Mouse (Mus musculus) small intestine, adult 2 months (tissue): Measurements from ENCODE around the gene B4galnt1. TPM values are rescaled to one million over a fixed set of nuclear protein-coding genes. Genes with fewer than 3 reads are reported as not detected.
"Not testable (repeated sequence)": the region's sequence is repeated elsewhere in the genome, so short reads cannot be mapped to it uniquely, and the experiment has no call there.

Experiments used
- H3K27ac ChIP-seq: fragments of 200-500 bp; 2 replicates; pipeline ENCODE4 v1.5.1; 2012; ENCODE audit warnings: low read depth, low read length, control low read depth, inconsistent platforms; ENCODE audit not compliant: insufficient read depth
- H3K27me3 ChIP-seq: fragments of 200-500 bp; 2 replicates; pipeline ENCODE4 v1.6.1; 2012; ENCODE audit warnings: mild to moderate bottlenecking, moderate library complexity, low read length, inconsistent platforms; ENCODE audit not compliant: control insufficient read depth, insufficient read depth
- H3K36me3 ChIP-seq: fragments of 200-500 bp; 2 replicates; pipeline ENCODE4 v1.6.1; 2012; ENCODE audit warnings: mild to moderate bottlenecking, low read length, control low read depth, inconsistent platforms; ENCODE audit not compliant: control insufficient read depth, insufficient read depth
- H3K4me1 ChIP-seq: fragments of 200-500 bp; 2 replicates; pipeline ENCODE4 v1.6.1; 2012; ENCODE audit warnings: low read length, inconsistent platforms, mixed read lengths; ENCODE audit not compliant: control insufficient read depth, insufficient read depth, insufficient read length
- H3K4me3 ChIP-seq: fragments of 200-500 bp; 2 replicates; pipeline ENCODE4 v1.5.1; 2012; ENCODE audit warnings: low read depth, mild to moderate bottlenecking, control low read depth, inconsistent platforms, low read length, moderate library complexity
- CTCF ChIP-seq: fragments of 200-500 bp; IDR thresholded peaks from 2 replicates; pipeline ENCODE4 v1.5.1; 2012; ENCODE audit warnings: low read depth, mild to moderate bottlenecking, control low read depth, inconsistent platforms, low read length, moderate library complexity, mixed read lengths; ENCODE audit not compliant: insufficient replicate concordance, insufficient read length; ENCODE audit errors: extremely low read depth
- POLR2A ChIP-seq: fragments of 200-500 bp; IDR thresholded peaks from 2 replicates; pipeline ENCODE4 v1.6.1; 2012; ENCODE audit warnings: low read depth, mild to moderate bottlenecking, control low read depth, inconsistent platforms, low read length, moderate library complexity
- WGBS: fragments of 180-500 bp; shearing (Covaris S2); methylation state at CpG from one replicate; pipeline ENCODE4 v1.1.7; 2018; 5-methylcytosine and 5-hydroxymethylcytosine counted together
- polyA plus RNA-seq: library from polyadenylated mRNA; depleted of rRNA; stranded (reverse); fragments of >200 nt; gene quantifications from 2 replicates; pipeline ENCODE4 v1.2.3, GENCODE M21; 2012

The B4galnt1 gene
- polyA plus RNA-seq, 1 experiment = 484 TPM

DNA sequence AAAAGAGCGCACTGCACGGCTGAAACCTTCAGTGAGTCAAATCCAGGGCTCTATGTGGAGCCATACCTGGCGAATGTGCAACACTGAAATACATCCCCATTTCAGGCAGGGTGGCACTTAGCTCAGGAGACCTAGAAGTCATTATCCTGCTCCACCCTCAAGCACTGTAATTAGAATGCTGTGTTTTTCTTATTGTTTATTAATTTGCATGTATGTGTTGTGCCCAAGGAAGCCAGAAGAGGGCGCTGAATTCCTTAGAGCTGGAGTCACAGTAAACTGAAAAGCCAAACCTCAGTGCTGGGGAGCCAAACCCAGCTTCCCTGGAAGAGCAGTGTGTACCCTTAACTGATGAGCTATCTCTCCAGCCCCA lies 41.6 kb upstream of the B4galnt1 start:
- peak overlapping the region; percentile 15; the same call in 1 of the 2 replicates for H3K4me3 ChIP-seq
- peak overlapping the region; percentile 65; the same call in 1 of the 2 replicates for H3K27ac ChIP-seq
- no peaks in the 10 kb centered on the region for H3K27me3 ChIP-seq
- TF ChIP-seq POLR2A (no peak), CTCF (peak; percentile 50; the same call in 1 of the 2 replicates)
- peaks cover 12% of the 10 kb centered on the region for H3K4me1 ChIP-seq
- peaks cover 12% of the 10 kb centered on the region for H3K36me3 ChIP-seq
- 15% methylated on average over 4 of the region's 4 CpGs for WGBS

DNA sequence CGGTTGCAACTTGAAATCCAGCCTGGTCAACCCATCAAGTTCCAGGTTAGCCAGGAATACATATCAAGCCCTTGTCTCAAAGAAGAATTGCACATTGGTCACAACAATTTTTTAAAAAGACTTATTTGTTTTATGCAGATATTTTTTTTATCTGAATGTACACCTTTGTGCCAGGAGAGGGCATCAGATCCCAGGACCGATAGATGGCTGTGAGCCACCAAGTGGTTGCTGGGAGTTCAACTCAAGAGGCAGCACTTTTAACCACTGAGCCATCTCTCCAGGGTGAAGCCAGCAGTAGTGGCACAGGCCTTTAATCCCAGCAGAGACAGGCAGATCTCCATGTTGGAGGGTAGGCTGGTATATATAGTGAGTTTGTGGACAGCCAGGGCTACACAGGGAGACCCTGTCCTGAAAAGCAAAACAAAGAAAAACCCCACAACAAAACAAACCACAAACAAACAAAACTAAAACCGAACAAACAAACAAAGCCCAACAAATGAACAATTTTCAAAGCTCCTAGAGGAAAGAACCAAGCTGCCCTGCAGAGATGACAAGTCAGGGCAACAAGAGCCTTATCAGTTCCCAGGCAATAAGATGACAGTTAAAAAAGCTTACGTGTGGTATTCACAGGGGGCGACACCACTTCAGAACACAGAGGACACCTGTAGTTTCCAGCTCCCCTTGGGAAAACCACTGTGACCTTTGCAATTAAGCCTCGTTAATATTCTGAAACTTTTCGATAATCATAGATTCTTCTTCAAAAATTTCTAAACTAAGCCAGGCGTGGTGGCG lies 39.6 kb upstream of the B4galnt1 start:
- Histone ChIP-seq H3K4me3 (no peak overlapping the region), H3K27me3 (no peaks in the 10 kb centered on the region), H3K27ac (peak overlapping the region; percentile 17; the same call in 1 of the 2 replicates), H3K4me1 (peaks cover 9% of the 10 kb centered on the region), H3K36me3 (no peaks in the 10 kb centered on the region)
- peak; percentile 88; the same call in 1 of the 2 replicates for TF ChIP-seq CTCF
- no peak for TF ChIP-seq POLR2A
- WGBS = 59% methylated on average over 9 of the region's 9 CpGs

- TF ChIP-seq POLR2A = no peak
- TF ChIP-seq CTCF = no peak
- Histone ChIP-seq H3K27me3 (no peaks in the 10 kb centered on the region), H3K36me3 (no peaks in the 10 kb centered on the region), H3K4me3 (no peak overlapping the region), H3K4me1 (peaks cover 12% of the 10 kb centered on the region), H3K27ac (peak overlapping the region; percentile 74)
- WGBS = 26% methylated on average over 5 of the region's 5 CpGs
Measured at GRCm38 (mm10) chr10:127126579-127126978, 38.4 kb upstream of the B4galnt1 start.

DNA sequence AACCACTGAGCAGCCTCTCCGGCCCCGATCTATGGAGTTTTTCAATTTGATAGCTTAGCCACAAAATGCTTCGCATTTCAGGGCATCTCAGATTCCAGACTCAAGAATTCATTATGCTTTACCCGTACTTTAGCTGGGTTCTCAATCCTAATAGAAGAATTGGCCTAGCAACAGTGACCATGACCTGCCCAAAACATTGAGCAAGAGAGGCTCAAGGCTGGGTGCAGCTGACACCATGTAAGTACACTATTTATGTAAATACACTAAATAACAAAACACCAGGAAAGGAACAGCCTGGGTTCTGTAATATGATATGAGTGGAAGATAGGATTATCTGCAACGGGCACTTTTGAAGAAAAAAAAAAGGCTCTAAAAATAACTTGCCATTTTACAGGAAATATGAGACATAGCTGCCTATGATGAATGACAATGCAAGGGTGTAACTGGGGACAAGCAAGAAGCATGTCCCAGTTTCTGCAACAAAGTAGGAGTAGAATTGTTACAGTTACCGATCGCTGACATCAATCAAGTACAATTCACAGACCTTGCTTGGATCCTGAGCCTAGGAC lies 37.2 kb upstream of the B4galnt1 start:
- H3K36me3 ChIP-seq = no peaks in the 10 kb centered on the region
- 75% methylated on average over 7 of the region's 7 CpGs for WGBS

GRCm38 (mm10) chr10:127129431-127129830 lies 35.6 kb upstream of the B4galnt1 start:
- TF ChIP-seq POLR2A = no peak
- TF ChIP-seq CTCF = no peak
- H3K27ac ChIP-seq = no peak overlapping the region
- no peaks in the 10 kb centered on the region for H3K27me3 ChIP-seq
- WGBS = 30% methylated on average over 4 of the region's 4 CpGs
- H3K36me3 ChIP-seq = no peaks in the 10 kb centered on the region
- no peak overlapping the region for H3K4me3 ChIP-seq
- H3K4me1 ChIP-seq = peaks cover 21% of the 10 kb centered on the region

More for the DNA sequence above, 37.2 kb upstream of the B4galnt1 start:
- peaks cover 14% of the 10 kb centered on the region for H3K4me1 ChIP-seq
- no peak overlapping the region for H3K4me3 ChIP-seq
- H3K27me3 ChIP-seq = no peaks in the 10 kb centered on the region
- TF ChIP-seq POLR2A (no peak), CTCF (no peak)
- no peak overlapping the region for H3K27ac ChIP-seq

DNA sequence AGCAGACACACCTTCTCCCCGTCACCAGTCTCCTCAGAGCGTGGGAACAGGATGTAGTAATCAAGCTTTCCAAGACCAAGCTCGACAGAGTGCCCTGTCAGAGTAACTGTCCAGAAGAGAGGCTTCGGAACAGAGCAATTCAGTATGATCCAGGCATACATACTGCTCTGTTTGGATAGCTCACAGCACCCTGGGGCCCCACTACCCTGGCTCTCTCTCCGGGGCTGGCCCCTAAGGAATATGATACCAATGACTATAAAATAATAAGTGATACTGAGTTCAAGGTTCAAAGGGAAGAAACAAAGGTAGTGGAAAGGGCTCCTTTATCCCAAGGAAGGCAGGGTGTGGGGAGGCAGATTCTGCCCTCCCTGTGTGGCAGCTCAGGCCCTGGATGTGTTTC lies 32.6 kb upstream of the B4galnt1 start:
- H3K36me3 ChIP-seq = no peaks in the 10 kb centered on the region
- 26% methylated on average over 5 of the region's 5 CpGs for WGBS
- peak overlapping the region; percentile 18; the same call in 1 of the 2 replicates for H3K4me3 ChIP-seq
- TF ChIP-seq POLR2A = peak; percentile 46; the same call in 1 of the 2 replicates
- no peak for TF ChIP-seq CTCF
- peaks cover 32% of the 10 kb centered on the region for H3K4me1 ChIP-seq
- peak overlapping the region; percentile 96 for H3K27ac ChIP-seq
- no peaks in the 10 kb centered on the region for H3K27me3 ChIP-seq

DNA sequence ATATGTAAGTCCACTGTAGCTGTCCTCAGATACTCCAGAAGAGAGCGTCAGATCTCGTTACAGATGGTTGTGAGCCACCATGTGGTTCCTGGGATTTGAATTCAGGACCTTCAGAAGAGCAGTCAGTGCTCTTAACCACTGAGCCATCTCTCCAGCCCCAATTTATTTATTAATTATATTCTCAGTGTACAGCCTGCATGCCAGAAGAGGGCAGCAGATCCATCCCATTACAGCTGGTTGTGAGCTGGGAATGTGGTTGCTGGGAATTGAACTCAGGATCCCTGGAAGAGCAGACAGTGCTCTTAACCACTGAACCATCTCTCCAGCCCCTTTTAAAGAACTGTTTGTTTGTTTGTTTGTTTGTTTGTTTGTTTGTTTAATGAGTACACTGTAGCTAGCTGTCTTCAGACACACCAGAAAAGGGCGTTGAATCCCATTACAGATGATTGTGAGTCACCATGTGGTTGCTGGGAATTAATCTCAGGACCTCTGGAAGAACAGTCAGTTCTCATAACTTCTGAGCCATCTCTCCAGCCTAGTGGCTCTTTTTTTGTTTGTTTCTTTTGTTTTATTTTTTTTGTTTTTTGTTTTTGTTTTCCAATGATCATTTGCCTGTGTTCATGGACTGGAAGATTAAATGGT lies 30.5 kb upstream of the B4galnt1 start:
- H3K4me3 ChIP-seq, H3K36me3 ChIP-seq, H3K27me3 ChIP-seq, H3K27ac ChIP-seq: not testable (repeated sequence)
- H3K4me1 ChIP-seq = peaks cover 35% of the 10 kb centered on the region
- TF ChIP-seq CTCF = peak; percentile 44; the same call in 1 of the 2 replicates
- 70% methylated on average over 3 of the region's 3 CpGs for WGBS
